Mouse (Mus musculus) heart, embryonic 16.5 days (tissue): ENCODE results near the gene Pola2. TPM values are rescaled to one million over a fixed set of nuclear protein-coding genes. Genes with fewer than 3 reads are reported as not detected.
A peak's percentile ranks its signal among the peaks of the same experiment; 100 is the strongest.

ENCODE experiments used
- ATAC-seq: fragments of 200-750 bp; cut with Nextera tagmentation; replicated peaks from 2 replicates; pipeline ENCODE4 v1.8.0; 2017; ENCODE audit warnings: moderate number of reproducible peaks; ENCODE audit not compliant: insufficient read depth, low FRiP score; ENCODE audit errors: extremely low read depth
- H3K27ac ChIP-seq: fragments of 300-500 bp; sonication (generic); 2 replicates; pipeline ENCODE4 v1.5.1; 2014; ENCODE audit warnings: mild to moderate bottlenecking, low read length, control low read depth, moderate library complexity
- H3K27me3 ChIP-seq: fragments of 300-500 bp; sonication (generic); 2 replicates; pipeline ENCODE4 v1.6.1; 2014; ENCODE audit warnings: low read length, mixed read lengths; ENCODE audit not compliant: control insufficient read depth, insufficient read depth
- H3K36me3 ChIP-seq: fragments of 300-500 bp; sonication (generic); 2 replicates; pipeline ENCODE4 v1.6.1; 2014; ENCODE audit not compliant: control insufficient read depth, insufficient read depth
- H3K4me1 ChIP-seq: fragments of 300-500 bp; sonication (generic); 2 replicates; pipeline ENCODE4 v1.6.1; 2014; ENCODE audit warnings: low read length, mixed read lengths; ENCODE audit not compliant: control insufficient read depth, insufficient read depth
- H3K4me2 ChIP-seq: fragments of 300-500 bp; sonication (generic); 2 replicates; pipeline ENCODE4 v1.6.1; 2014; ENCODE audit warnings: low read depth, mild to moderate bottlenecking, control low read depth, low read length
- H3K4me3 ChIP-seq: fragments of 300-500 bp; sonication (generic); 2 replicates; pipeline ENCODE4 v1.5.1; 2014; ENCODE audit warnings: mild to moderate bottlenecking, control low read depth, low read length
- H3K9ac ChIP-seq: fragments of 300-500 bp; sonication (generic); 2 replicates; pipeline ENCODE4 v1.6.1; 2014; ENCODE audit warnings: low read length, control low read depth
- H3K9me3 ChIP-seq: fragments of 300-500 bp; sonication (generic); replicated peaks from 2 replicates; pipeline ENCODE4 v1.6.1; 2016; ENCODE audit warnings: low read length; ENCODE audit not compliant: control insufficient read depth
- WGBS: fragments of 180-500 bp; shearing (Covaris S2); extraction: QIAGEN DNeasy Blood & Tissue Kit; methylation state at CpG from one replicate; pipeline ENCODE4 v1.1.7; 2014; 5-methylcytosine and 5-hydroxymethylcytosine counted together
- polyA plus RNA-seq: library from polyadenylated mRNA; unstranded; fragments of >200 nt; fragmentation: Nextera tagmentation; extraction: Ambion mirVana; gene quantifications from 2 replicates; pipeline ENCODE4 v1.2.1, GENCODE M21; 2015

Gene Pola2
- polyA plus RNA-seq, 1 experiment from 2014 or later = 55.2 TPM

DNA sequence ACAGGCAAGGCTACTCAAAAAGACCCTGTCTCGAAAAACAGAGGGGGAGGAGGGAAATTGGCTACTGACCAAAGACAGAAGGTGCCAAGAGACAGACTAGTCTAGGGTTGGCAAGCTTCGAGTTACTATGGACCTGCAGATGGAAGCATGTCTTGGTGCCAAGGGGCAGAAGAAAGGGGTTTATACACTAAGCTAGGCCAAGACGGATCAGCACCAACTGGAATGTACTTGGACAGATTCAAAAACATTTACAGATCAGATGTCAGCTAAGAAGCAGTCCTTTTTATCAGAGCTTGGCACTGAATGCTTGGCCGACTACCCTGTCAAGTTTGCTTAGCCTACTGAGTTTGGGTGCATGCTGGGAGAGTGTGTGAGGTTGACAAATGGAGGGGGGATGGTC is 11.7 kb upstream of the Pola2 start:
- Histone ChIP-seq H3K4me2 (no peak overlapping the region), H3K36me3 (no peaks in the 10 kb centered on the region), H3K9me3 (no peaks in the 10 kb centered on the region), H3K27ac (no peak overlapping the region), H3K4me3 (no peak overlapping the region), H3K9ac (no peak overlapping the region), H3K4me1 (no peaks in the 10 kb centered on the region), H3K27me3 (no peaks in the 10 kb centered on the region)
- ATAC-seq = no peak
- WGBS = 64% methylated on average over 4 of the region's 4 CpGs

DNA sequence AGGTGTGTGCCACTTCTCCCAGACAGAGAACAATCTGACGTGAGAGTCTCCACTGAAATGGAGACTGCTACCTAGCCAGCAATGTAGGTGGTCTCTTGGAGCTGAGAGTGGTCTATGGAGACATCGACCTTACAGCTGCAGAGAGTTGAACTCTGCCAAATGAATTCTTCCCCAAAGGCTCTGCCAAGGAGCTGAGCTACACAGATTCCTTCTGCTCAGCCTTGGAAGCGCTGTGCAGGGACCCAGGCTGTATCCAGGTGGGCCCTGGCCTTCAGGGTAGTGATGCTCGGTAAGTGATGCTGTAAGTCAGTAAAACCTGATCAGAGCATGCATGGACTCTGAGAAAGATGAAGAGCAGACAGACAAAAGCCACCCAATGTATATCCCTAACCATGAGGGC is 11.1 kb upstream of the Pola2 start:
- H3K4me3 ChIP-seq = no peak overlapping the region
- H3K9ac ChIP-seq = no peak overlapping the region
- 71% methylated on average over 4 of the region's 4 CpGs for WGBS
- no peaks in the 10 kb centered on the region for H3K4me1 ChIP-seq
- H3K36me3 ChIP-seq = no peaks in the 10 kb centered on the region
- no peaks in the 10 kb centered on the region for H3K27me3 ChIP-seq
- H3K9me3 ChIP-seq = no peaks in the 10 kb centered on the region
- ATAC-seq = no peak
- no peak overlapping the region for H3K4me2 ChIP-seq
- no peak overlapping the region for H3K27ac ChIP-seq

- Histone ChIP-seq H3K9me3 (no peaks in the 10 kb centered on the region), H3K4me1 (peaks cover 11% of the 10 kb centered on the region), H3K36me3 (no peaks in the 10 kb centered on the region), H3K27ac (no peak overlapping the region), H3K4me3 (no peak overlapping the region), H3K27me3 (no peaks in the 10 kb centered on the region), H3K9ac (no peak overlapping the region), H3K4me2 (no peak overlapping the region)
- ATAC-seq = no peak
- 73% methylated on average over 10 of the region's 10 CpGs for WGBS
Measured at GRCm38 (mm10) chr19:5967664-5968063, 3.7 kb upstream of the Pola2 start.

- H3K36me3 ChIP-seq = no peaks in the 10 kb centered on the region
- H3K27ac ChIP-seq = no peak overlapping the region
- no peak overlapping the region for H3K4me2 ChIP-seq
- ATAC-seq = no peak
- 32% methylated on average over 6 of the region's 6 CpGs for WGBS
- no peaks in the 10 kb centered on the region for H3K9me3 ChIP-seq
- H3K27me3 ChIP-seq = no peaks in the 10 kb centered on the region
- H3K4me3 ChIP-seq = no peak overlapping the region
- H3K4me1 ChIP-seq = peaks cover 17% of the 10 kb centered on the region
- H3K9ac ChIP-seq = peak overlapping the region; percentile 38; the same call in 1 of the 2 replicates
Measured at GRCm38 (mm10) chr19:5966786-5967185, 2.8 kb upstream of the Pola2 start.

GRCm38 (mm10) chr19:5965910-5966309 is 1.9 kb upstream of the Pola2 start:
- no peaks in the 10 kb centered on the region for H3K27me3 ChIP-seq
- WGBS = 86% methylated on average over 2 of the region's 2 CpGs
- H3K36me3 ChIP-seq = no peaks in the 10 kb centered on the region
- H3K9ac ChIP-seq = no peak overlapping the region
- H3K9me3 ChIP-seq = no peaks in the 10 kb centered on the region
- no peak for ATAC-seq
- H3K4me1 ChIP-seq = peaks cover 17% of the 10 kb centered on the region
- H3K4me2 ChIP-seq = no peak overlapping the region
- H3K27ac ChIP-seq = no peak overlapping the region
- H3K4me3 ChIP-seq = no peak overlapping the region

DNA sequence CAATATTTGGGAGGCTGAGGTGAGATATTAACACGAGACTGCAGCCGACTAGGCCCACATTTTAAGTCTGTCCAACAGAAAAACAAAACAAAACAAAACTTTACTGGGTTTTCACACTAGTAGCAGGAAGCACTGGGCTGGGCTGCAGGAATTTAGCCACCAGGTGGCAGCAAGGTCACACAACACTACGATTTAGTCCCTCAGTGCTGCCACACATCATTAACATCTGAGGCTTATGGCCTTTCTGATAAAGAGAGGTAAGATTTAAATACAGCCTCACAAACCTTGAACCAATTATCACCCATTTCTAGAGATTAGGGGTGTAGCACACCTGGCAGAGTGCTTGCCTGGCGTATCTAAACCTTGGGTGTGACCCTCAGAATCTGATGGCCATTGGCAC is 1.3 kb upstream of the Pola2 start:
- H3K9ac ChIP-seq = no peak overlapping the region
- no peaks in the 10 kb centered on the region for H3K27me3 ChIP-seq
- H3K9me3 ChIP-seq = no peaks in the 10 kb centered on the region
- no peak overlapping the region for H3K4me2 ChIP-seq
- no peak overlapping the region for H3K4me3 ChIP-seq
- 4% methylated on average over 4 of the region's 4 CpGs for WGBS
- no peaks in the 10 kb centered on the region for H3K36me3 ChIP-seq
- ATAC-seq = no peak
- H3K4me1 ChIP-seq = peaks cover 17% of the 10 kb centered on the region
- no peak overlapping the region for H3K27ac ChIP-seq

DNA sequence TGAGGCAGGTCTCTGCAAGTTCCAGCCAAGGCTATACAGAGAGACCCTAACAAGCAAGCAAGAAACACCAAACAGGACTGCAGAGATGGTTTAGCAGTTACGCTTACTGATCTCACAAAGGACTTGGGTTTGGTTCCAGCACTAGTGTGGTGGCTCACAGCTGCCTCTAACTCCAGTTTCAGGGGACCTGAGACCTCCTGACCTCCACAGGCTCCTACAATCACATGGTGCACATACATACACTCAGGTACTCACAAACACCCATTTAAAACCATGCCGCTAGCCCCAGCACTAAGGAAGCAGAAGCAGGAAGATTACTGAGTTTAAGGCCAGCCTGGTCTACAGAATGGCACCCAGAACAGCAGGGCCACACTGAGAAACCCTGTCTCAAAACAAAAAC is 802 bp upstream of the Pola2 start:
- no peaks in the 10 kb centered on the region for H3K27me3 ChIP-seq
- H3K4me1 ChIP-seq = peaks cover 17% of the 10 kb centered on the region
- no peaks in the 10 kb centered on the region for H3K36me3 ChIP-seq
- no peak for ATAC-seq
- H3K9me3 ChIP-seq = no peaks in the 10 kb centered on the region
- H3K27ac ChIP-seq = no peak overlapping the region
- H3K9ac ChIP-seq = no peak overlapping the region; the same call in 1 of the 2 replicates
- no peak overlapping the region; the same call in 1 of the 2 replicates for H3K4me3 ChIP-seq
- H3K4me2 ChIP-seq = peak overlapping the region; percentile 85
- WGBS = 81% methylated on average over 2 of the region's 2 CpGs

GRCm38 (mm10) chr19:5962651-5963050 is 1.4 kb downstream of the Pola2 start:
- no peaks in the 10 kb centered on the region for H3K9me3 ChIP-seq
- H3K27me3 ChIP-seq = no peaks in the 10 kb centered on the region
- H3K4me2 ChIP-seq = peak overlapping the region; percentile 85
- H3K4me3 ChIP-seq = peak overlapping the region; percentile 81
- H3K9ac ChIP-seq = peak overlapping the region; percentile 52; the same call in 1 of the 2 replicates
- WGBS = 29% methylated on average over 1 of the region's 1 CpGs
- no peak for ATAC-seq
- no peak overlapping the region for H3K27ac ChIP-seq
- peaks cover 17% of the 10 kb centered on the region for H3K4me1 ChIP-seq
- H3K36me3 ChIP-seq = peaks cover 10% of the 10 kb centered on the region; the same call in 1 of the 2 replicates

DNA sequence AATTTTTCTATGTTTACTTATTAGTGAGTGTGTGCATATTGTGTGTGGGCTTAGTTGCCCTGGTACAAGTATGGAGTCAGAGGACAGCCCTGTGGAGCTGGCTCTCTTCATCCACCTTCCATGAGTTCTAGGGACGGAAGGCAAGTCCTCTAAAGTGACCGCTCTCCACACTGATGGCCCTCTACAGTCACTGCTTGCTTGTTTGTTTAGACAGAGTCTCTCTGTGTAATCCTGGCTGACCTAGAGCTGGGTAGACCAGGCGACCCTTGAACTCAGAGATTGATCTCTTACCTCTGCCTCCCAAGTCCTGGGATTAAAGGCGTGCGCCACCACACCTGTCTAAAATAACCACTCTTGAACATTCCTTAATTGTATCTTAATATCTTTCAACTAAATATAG is 6.6 kb downstream of the Pola2 start:
- peaks cover 10% of the 10 kb centered on the region; the same call in 1 of the 2 replicates for H3K36me3 ChIP-seq
- H3K4me1 ChIP-seq = peaks cover 26% of the 10 kb centered on the region
- H3K9me3 ChIP-seq = no peaks in the 10 kb centered on the region
- H3K4me2 ChIP-seq = no peak overlapping the region
- H3K27ac ChIP-seq = no peak overlapping the region
- no peak overlapping the region for H3K9ac ChIP-seq
- ATAC-seq = no peak
- H3K4me3 ChIP-seq = no peak overlapping the region
- H3K27me3 ChIP-seq = no peaks in the 10 kb centered on the region
- 89% methylated on average over 5 of the region's 5 CpGs for WGBS
